Mouse (Mus musculus): ENCODE measurements around the gene Muc4.

GRCm38 (mm10) chr16:32705606-32706005 is 30.1 kb upstream of the Muc4 start:
- peak; percentile 35; the same call in 1 of the 2 replicates for TF ChIP-seq CTCF (IDR thresholded peaks at IDR 0.05; ENCODE audit: low read depth, low read length)
- no peak for TF ChIP-seq POLR2A (IDR thresholded peaks at IDR 0.05; ENCODE audit: extremely low read depth, insufficient read depth, low read length)
